Mouse (Mus musculus) bone marrow macrophage, adult 2 months (primary cell): ENCODE results near the gene Pcif1. TPM values are rescaled to one million over a fixed set of nuclear protein-coding genes. Genes with fewer than 3 reads are reported as not detected.

Source experiments
- H3K27ac ChIP-seq: 2 replicates; pipeline ENCODE4 v1.5.1; 2012; ENCODE audit warnings: low read depth, low read length; ENCODE audit not compliant: insufficient read depth
- H3K4me1 ChIP-seq: 2 replicates; pipeline ENCODE4 v1.6.1; 2012; ENCODE audit warnings: low read length; ENCODE audit not compliant: control insufficient read depth, insufficient read depth
- H3K4me3 ChIP-seq: 2 replicates; pipeline ENCODE4 v1.5.1; 2012; ENCODE audit warnings: mild to moderate bottlenecking, low read length, moderate library complexity; ENCODE audit not compliant: insufficient read depth
- CTCF ChIP-seq: IDR thresholded peaks from 2 replicates; pipeline ENCODE4 v1.5.1; 2012; ENCODE audit warnings: low read depth, mild to moderate bottlenecking, low read length, moderate library complexity
- POLR2A ChIP-seq: IDR thresholded peaks from 2 replicates; pipeline ENCODE4 v1.6.1; 2012; ENCODE audit warnings: mild to moderate bottlenecking, low read depth, low read length, borderline replicate concordance
- polyA plus RNA-seq: library from polyadenylated mRNA; stranded (reverse); fragments of >200 nt; gene quantifications from 2 replicates; pipeline ENCODE4 v1.2.4, GENCODE M21; 2012; ENCODE audit not compliant: missing spikeins, insufficient read depth, insufficient read length

Pcif1 gene
- polyA plus RNA-seq, 1 experiment: 27.6 TPM

- Histone ChIP-seq H3K4me1 (peaks cover 10% of the 10 kb centered on the region), H3K4me3 (no peak overlapping the region), H3K27ac (no peak overlapping the region)
- TF ChIP-seq CTCF (no peak), POLR2A (no peak)
Measured at GRCm38 (mm10) chr2:164908011-164908410, 28.9 kb downstream of the Pcif1 start.

GRCm38 (mm10) chr2:164909100-164909499 lies 30.0 kb downstream of the Pcif1 start:
- TF ChIP-seq POLR2A (no peak), CTCF (no peak)
- Histone ChIP-seq H3K4me1 (peaks cover 18% of the 10 kb centered on the region), H3K27ac (no peak overlapping the region), H3K4me3 (no peak overlapping the region)

GRCm38 (mm10) chr2:164909542-164909941 lies 30.4 kb downstream of the Pcif1 start:
- H3K4me1 ChIP-seq: peaks cover 22% of the 10 kb centered on the region
- H3K4me3 ChIP-seq: peak overlapping the region; percentile 95
- TF ChIP-seq CTCF: peak; percentile 47; the same call in 1 of the 2 replicates
- no peak for TF ChIP-seq POLR2A
- H3K27ac ChIP-seq: no peak overlapping the region

- peak overlapping the region; percentile 55 for H3K27ac ChIP-seq
- H3K4me1 ChIP-seq: peaks cover 22% of the 10 kb centered on the region
- H3K4me3 ChIP-seq: peak overlapping the region; percentile 95
- TF ChIP-seq CTCF: no peak
- no peak for TF ChIP-seq POLR2A
Measured at GRCm38 (mm10) chr2:164910360-164911061, 31.4 kb downstream of the Pcif1 start.

- Histone ChIP-seq H3K4me3 (peak within 1 kb of the TSS; percentile 95), H3K27ac (peak within 1 kb of the TSS; percentile 93), H3K4me1 (peaks cover 24% of the 10 kb centered on the region)
- TF ChIP-seq POLR2A (no peak), CTCF (no peak)
Measured at GRCm38 (mm10) chr2:164911086-164912048, 32.3 kb downstream of the Pcif1 start, which contains the start of gene Zfp335. TSS of gene Zfp335 (minus strand) at chr2:164911757.

- TF ChIP-seq POLR2A (no peak), CTCF (no peak)
- Histone ChIP-seq H3K4me1 (peaks cover 32% of the 10 kb centered on the region), H3K27ac (peak overlapping the region; percentile 93), H3K4me3 (peak overlapping the region; percentile 95)
Measured at GRCm38 (mm10) chr2:164912151-164912550, 33.0 kb downstream of the Pcif1 start.

GRCm38 (mm10) chr2:164912749-164913427 lies 33.8 kb downstream of the Pcif1 start:
- Histone ChIP-seq H3K4me3 (peak overlapping the region; percentile 95; the same call in 1 of the 2 replicates), H3K4me1 (peaks cover 36% of the 10 kb centered on the region), H3K27ac (peak overlapping the region; percentile 93)
- TF ChIP-seq CTCF (no peak), POLR2A (no peak)

- Histone ChIP-seq H3K27ac (peak overlapping the region; percentile 93), H3K4me3 (no peak overlapping the region), H3K4me1 (peaks cover 36% of the 10 kb centered on the region)
- TF ChIP-seq CTCF: no peak
- no peak for TF ChIP-seq POLR2A
Measured at GRCm38 (mm10) chr2:164913428-164913786, 34.3 kb downstream of the Pcif1 start.

- Histone ChIP-seq H3K4me3 (no peak overlapping the region), H3K27ac (no peak overlapping the region), H3K4me1 (peaks cover 33% of the 10 kb centered on the region)
- TF ChIP-seq POLR2A (no peak), CTCF (no peak)
Measured at GRCm38 (mm10) chr2:164916820-164917219, 37.7 kb downstream of the Pcif1 start.
